Mouse (Mus musculus) megakaryocyte-erythroid progenitor cell, adult 5-6 weeks (primary cell): ENCODE results near the gene Gm19426. TPM values are rescaled to one million over a fixed set of nuclear protein-coding genes. Genes with fewer than 3 reads are reported as not detected.

Source experiments
- ATAC-seq: replicated peaks from 2 replicates; pipeline ENCODE4 v1.8.0; 2016; ENCODE audit warnings: mild to moderate bottlenecking, inconsistent platforms; ENCODE audit not compliant: severe bottlenecking, poor library complexity, low FRiP score, low TSS enrichment
- total RNA-seq, 2 experiments: library from RNA; stranded (forward) in 1 of 2; stranded (reverse) in 1 of 2; fragments of 200-1000, 215-1000 nt in 1 of 2; fragments of >200 nt in 1 of 2; fragmentation: Nextera tagmentation in 1 of 2; gene quantifications; 2 replicates each; pipeline ENCODE4 v1.2.3; 2014 to 2017

Gene Gm19426
- total RNA-seq, 2 experiments from 2014 or later: 0.98 TPM; not detected in 1

DNA sequence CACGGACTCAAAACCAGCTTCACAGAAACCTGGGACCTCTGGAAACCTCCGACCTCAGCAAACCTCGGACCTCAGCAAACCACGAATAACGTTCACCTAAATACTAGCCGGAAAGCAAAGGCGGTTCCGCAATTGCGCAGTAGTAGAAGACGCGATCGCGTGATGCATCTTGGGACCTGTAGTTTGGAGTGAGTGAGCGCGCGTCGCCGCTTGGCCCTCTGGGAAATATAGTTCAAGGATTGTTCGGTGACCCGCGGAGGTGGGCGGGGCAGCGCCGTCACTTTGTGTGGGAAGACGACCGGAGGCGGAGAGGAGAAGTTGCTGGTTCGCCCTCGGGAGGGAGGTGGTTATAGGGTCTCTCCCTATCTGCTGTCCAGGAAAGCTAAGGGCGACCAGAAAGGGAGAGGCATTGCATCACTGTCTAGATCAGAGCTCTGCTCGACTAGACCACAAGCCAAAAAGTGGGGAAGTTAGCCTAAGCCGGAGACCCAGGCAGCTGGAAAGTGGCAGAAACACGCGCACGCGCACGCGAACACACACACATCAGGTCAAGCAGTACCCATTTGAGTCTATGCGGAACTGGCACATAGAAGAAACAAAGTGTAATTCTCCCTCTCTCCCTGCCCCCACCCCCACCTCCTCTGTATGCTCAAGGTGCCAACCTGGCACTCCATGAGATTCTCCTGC, 16.1 kb downstream of the Gm19426 start, which contains the start of gene Clp1:
Gene Clp1 (minus strand): TSS at position 179 of the 687 bp plus-strand sequence.
- peak; percentile 97 for ATAC-seq

DNA sequence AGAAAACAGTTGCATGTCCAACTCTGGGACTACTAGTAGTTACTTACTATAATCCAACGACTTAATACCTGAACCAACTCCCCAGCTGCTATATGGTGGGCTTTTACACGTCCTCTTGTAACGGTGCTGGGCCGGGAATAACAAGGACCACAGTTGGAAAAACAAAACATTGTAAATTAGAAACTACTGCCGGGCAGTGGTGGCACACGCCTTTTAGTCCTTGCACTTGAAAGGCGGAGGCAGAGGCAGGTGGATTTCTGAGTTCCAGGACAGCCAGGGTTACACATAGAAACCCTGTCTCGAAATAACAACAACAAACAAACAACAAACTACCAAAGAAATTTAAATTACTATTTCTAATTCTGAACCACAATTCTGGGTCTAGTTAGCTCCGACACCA, 16.7 kb downstream of the Gm19426 start:
- ATAC-seq: no peak

DNA sequence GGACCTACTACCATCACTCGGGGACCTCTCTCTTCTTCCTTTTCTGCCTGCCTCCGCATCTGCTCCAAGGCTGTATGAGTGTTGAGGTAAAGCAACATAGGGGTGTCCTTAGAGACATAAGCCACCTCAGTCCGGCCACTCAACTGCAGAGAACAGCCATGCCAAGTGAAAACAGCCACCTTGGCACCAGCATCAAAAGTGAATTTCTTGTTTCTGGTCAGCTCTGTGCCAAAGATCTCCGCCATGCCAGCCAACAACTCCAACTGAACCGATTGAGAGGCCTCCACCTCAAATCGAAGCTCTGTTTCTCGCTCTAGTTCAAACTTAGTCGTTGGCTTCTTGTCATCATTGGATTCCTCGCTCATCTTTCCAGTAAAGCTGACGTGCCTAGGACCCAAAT, 17.7 kb downstream of the Gm19426 start:
- ATAC-seq: no peak

DNA sequence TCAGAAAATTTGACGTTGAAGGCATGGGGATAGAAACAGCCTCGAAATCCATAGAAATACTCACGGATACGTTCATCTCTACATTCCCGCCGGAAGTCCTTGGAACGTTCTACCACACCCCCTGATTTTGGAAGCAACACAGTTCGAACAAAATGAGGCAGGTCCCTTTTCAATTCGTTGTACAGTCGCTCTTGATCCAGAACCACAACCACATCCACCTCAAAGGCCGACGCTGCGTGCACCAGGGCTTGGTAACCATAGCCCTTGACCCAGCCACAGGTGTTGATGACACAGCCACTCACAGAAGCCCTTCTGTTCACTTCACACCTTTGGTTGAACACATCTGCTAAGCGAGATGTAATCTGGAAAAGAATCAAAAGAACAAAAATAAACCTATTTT, 19.6 kb downstream of the Gm19426 start:
- no peak for ATAC-seq

DNA sequence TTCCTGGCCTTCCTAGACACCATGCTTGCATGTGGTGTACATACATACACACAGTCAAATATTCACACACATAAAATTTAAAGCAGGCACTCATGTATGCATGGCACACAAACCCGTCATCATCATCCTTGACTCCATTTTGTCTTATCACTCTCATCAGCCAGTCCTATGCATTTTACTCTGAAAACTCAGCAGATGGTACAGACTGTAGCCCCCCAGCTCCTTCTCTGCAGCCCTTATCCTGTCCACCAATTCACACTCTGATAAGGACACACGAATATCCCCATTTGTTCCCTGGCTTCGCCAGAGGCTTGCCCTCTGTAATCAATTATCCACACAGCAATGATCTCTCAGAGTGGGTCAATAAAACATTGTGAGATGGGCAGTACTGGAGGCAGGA, 22.3 kb downstream of the Gm19426 start:
- peak; percentile 40 for ATAC-seq

DNA sequence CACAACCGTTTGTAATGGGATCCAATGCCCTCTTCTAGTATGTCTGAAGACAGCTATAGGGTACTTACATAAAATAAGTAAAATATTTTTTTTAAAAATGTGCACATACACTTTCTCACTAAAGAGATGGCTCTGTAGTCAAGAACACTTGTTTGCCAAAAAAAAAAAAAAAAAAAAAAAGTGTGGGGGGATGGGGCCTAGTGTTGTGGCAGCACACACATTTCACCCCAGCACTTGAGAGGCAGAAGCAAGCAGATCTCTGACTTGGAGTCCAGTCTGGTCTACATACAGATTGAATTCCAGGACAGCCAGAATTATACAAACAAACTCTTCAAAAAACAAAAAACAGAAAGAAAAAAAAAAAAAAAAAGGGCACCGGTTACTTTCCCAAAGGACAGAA, 22.7 kb downstream of the Gm19426 start:
- no peak for ATAC-seq

DNA sequence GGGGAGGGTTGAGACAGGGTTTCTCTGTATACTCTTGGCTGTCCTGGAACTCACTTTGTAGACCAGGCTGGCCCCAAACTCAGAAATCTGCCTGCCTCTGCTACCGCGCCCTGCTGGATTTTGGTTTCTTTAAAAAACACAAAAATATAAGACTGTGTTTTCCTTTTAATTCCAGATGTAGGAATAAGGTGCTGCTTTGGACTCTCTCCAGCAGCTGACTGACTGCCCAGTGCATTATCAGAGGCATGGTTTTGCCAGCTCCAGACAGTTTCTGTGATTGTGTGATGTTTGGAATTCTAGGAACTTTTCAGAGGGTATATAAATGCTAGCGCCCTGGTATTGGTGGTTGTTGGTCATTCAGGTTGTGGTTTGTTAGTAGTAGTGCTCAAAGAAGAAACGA, 26.1 kb downstream of the Gm19426 start:
- no peak for ATAC-seq

DNA sequence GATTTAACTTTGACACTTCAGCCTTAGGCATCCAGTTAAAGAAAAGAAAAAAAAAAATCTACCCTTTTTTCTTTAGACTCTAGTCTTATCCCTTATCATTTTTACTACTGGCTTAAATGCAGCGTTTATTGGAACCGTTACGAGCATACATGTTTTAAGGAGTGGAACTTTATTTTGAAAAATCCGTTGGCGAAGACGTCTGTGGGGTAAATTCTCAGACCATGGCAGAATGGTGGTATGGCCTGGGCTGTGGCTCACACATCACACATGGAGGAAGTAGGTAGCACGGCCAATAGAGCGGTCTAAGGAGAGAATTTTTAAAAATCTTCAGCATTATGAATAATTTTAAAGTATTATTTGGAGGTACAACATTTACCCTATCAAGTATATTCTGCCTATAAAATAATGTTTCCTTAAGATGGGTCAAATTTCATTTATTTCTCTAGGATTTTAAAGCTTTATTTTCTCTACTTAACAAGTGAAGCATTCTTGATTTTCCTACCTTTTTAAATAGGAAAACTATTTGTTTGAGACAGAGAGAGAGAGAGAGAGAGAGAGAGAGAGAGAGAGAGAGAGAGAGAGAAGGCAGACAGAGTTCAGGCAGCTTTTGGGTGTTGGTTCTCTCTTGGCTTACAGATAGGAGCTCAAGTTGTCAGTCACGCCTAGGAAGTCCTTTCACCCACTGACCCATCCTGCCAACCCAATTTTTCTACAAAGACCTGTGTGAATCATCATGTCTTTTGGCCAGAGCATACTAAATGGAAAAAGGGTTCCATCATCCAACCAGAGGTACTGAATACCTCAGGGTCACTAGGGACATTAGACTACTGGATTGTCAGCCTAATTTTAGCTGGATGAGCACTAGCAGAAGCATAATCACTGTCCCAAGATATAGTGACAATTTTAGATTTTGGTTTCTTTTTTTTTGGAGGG, 26.8 kb downstream of the Gm19426 start:
- no peak for ATAC-seq

DNA sequence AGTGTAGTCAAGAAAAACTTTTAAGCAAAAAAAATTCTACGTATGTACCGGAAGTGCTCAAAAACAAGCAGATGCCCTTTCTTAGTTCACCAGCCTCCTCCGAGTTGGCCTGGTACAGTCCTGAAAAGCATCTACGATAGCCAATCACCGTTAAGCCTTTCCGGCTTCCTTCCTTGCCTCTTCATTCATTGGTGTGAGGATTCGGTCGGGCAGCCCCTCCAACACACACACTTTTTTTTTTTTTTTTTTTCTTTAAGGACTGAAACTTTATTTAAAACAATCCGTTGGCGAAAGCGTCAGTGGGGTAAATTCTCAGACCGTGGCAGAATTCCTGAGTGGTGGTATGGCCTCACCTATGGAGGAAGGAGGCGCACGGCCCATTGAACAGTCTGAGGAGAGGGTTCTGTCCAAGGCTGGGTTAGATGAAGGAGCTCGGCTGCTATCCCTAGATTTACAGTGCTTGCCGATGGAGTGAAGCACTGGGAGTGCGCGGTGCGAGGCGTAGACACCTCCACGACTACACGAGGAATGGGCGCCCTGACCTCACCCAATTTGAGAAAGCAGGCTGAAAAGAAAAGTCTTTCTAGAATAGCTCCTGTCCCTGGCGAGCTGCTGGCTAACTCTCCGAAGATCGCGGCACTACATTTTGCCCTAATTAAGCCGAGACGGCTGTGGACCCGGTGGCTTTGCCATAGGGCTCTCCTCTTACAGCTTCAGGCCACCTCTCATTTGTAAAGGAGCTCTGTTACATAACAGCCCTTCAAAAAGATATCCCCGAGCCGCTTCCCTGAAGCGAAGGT, 27.7 kb downstream of the Gm19426 start:
- peak; percentile 95 for ATAC-seq

DNA sequence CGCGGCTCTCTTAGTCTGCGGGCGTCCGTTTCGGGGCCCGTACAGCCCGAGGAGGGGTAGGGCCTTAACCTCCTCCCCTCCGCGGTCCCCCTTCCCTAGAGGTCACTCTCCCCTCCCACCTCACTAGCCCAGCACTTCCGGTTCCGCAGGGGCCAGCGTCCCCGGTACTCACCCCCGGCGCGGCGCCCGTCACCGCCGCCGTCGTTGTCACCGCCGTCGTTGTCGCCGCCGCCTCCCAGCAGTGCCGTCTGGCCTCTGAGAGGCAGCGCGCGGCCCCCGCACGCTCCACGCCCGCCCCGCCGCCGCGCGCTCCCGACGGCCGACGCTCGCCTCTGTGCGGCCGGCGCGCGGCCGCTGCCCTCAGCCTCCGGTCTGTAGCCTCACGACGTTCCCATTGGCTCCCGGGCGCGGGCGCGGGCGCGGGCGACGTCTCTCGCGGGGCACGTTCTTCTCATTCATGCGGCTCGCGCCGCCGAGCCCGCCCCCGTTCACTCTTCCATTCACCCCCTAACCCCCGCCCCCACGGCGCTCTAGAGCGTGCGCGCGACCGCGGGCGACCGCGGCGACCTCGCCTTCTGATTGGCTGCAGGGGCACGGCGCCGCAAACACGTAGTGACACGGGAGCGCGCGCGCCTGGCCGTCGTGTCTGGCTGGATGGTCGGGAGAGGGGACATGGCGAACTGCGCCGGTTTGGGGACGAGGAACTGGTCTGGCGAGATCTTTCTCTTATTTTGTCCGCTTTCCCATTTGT, 28.5 kb downstream of the Gm19426 start, which contains the start of gene Zdhhc5:
Gene Zdhhc5 (minus strand): TSS at position 370 of the 751 bp plus-strand sequence.
- ATAC-seq: peak; percentile 78

DNA sequence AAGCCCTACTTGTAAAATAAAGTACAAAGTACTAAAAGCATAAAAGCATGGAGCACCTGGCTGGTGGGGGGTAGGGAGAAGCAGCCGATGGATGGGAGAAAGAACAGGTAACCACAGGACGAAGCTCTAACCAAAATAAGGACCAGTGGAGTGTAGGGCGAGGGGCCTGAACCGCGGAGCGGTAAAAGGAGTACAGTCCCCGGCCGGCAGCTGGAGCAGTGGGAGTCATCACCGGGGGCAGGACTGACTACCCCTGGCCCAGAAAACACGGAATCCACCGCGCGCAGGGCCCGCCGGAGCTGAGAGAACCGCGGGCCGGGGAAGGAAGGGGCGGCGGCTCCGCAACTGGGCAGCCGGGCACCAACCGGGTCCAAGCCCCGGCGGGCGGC, 29.0 kb downstream of the Gm19426 start:
- ATAC-seq: no peak

DNA sequence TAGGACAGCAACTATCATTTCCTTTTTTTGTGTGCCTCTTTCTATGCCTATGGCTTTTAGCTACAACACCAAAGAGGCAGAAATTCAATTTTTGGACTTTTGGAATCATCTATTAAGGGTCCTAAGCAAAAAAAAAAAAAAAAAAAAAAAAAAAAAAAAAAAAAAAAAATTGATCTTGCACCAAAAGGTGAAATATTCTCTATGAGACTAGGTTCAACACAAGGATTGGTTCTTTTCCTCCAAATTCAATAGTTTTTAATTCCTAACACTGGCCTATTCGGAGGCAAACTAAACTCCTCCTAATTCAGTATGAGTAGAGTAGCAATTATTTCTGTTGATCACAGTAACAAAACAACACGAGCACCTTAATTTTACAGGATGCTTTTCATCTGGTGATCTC, 31.6 kb downstream of the Gm19426 start:
- no peak for ATAC-seq

DNA sequence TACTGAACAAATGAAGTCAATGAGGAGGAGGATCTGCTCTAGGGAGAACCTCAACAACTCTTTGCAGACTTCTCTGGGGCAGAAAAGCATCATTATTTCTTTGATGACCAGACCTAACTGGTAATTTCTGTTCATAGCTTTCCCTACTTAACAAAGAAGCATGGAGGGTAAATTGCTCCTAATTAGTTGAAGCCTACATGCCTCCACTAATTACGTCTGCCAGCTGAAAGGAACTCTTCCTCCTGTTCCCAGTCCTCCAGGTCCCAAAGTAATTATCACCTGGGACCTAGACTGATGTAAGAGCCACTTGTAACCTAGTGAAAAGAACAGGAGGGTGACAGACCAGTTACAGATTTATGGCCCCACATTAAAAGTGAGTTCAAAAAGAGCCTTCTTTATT, 35.9 kb downstream of the Gm19426 start:
- no peak for ATAC-seq

DNA sequence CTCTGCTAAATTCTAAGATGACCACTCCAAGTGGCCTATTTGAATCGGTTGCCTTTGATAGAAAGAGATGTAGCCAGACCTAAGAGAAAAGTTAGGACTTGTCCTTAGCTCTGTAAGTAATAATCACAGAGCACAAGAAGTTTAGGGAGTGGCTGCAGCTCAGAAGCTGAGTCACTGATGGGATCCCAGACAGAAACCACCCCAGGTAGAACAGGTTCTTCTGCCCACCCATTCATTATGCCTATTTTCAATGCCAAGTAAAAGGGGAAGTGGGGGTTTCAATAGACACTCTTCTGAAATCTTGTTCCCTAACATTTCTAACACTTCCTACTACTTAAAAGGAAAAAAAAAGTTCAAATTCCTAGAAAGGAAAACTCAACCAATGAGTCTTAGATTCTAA, 38.2 kb downstream of the Gm19426 start:
- no peak for ATAC-seq

DNA sequence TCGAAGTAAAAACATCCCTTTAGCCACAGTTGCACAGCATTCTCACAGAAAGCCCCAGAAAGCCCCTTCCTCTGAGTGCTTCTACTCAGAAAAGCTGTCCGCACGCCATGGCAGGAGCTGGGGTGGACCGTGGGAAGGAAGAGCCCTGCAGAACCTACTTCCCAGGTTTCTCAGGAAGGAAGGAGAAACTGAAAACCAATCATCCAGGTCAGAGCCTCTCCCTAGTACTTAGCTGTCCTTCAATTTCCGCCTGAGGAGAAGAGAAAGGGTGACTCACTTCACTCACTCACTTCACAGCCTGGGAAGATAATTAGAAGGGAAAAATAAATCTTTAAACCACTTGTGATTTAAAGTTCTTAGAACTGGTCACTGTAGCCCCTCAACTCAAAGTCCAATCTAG, 39.1 kb downstream of the Gm19426 start:
- ATAC-seq: no peak

DNA sequence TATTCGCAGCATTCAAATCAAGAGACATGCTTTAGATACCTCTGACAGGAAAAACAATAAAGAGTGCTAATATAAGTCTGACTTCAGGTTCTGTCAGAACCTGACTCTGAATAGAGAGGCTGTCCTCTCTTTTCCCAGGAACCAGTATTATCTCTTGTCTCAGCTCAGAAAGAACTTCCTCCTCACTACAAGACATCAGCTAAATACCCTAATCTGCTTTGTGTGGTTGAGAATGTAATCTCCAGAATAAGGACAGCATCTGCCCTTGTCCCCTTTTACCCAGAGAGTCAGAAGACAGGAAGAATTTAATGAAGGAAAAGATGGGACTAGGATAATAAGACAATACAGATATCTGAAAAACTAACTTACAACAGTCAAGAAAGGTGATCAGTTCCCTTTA, 40.0 kb downstream of the Gm19426 start:
- peak; percentile 62; the same call in 1 of the 2 replicates for ATAC-seq

DNA sequence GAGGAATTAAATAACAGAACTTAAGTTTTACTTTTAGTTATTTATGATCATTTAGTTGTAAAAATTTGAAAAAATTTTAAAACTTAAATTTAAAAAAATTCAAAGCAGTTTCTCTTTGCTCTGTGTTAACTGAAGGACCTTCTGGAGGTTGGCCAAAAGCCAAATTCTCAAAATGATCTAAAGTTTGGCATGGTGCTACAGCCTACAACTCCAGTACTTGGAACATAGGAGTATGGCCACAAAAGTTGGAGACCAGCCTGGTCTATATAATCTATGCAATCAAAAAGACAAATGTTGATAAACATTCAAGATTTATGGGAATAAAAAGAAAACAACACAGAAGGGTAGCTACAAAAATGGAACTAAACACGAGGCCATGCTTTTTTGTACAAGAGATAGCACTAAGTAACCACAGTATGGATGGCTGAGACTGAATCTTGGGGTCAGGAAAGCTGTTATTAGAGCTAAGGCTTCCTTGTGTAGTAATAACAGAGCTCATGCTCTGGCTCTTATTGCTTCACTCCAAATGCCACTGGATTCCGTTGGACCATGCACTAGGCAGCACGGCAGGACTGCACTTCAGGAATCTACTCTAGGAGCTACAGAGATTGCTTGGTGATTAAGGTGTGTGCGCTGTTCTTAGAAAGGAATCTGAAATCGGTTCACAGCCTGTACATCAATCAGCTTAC, 48.3 kb downstream of the Gm19426 start:
- ATAC-seq: no peak
